Mouse (Mus musculus): ENCODE measurements around the gene Arl8b. TPM values are rescaled to one million over a fixed set of nuclear protein-coding genes. Genes with fewer than 3 reads are reported as not detected.

The Arl8b gene
- polyA plus RNA-seq, 1 experiment from 2014 or later: 84.3 TPM

GRCm38 (mm10) chr6:108805871-108806270 is 23.0 kb downstream of the Arl8b start:
- H3K4me2 ChIP-seq: no peak overlapping the region
- ATAC-seq (ENCODE audit: low FRiP score) (no peak), DNase-seq (ENCODE audit: low spot score, missing footprints) (no peak)
- H3K9ac ChIP-seq (ENCODE audit: low read length): no peak overlapping the region
- no peaks in the 10 kb centered on the region for H3K4me1 ChIP-seq (ENCODE audit: control insufficient read depth, insufficient read depth, low read length)
- H3K27me3 ChIP-seq (ENCODE audit: control insufficient read depth, insufficient read depth, low read length): no peaks in the 10 kb centered on the region
- no peaks in the 10 kb centered on the region for H3K36me3 ChIP-seq (ENCODE audit: control insufficient read depth, insufficient read depth, low read length)
- WGBS: 92% methylated on average over 7 of the region's 7 CpGs
- no peak overlapping the region for H3K27ac ChIP-seq (ENCODE audit: low read depth, low read length)
- no peak overlapping the region for H3K4me3 ChIP-seq (ENCODE audit: low read depth, low read length)
- no peaks in the 10 kb centered on the region for H3K9me3 ChIP-seq (ENCODE audit: control insufficient read depth, low read length)

DNA sequence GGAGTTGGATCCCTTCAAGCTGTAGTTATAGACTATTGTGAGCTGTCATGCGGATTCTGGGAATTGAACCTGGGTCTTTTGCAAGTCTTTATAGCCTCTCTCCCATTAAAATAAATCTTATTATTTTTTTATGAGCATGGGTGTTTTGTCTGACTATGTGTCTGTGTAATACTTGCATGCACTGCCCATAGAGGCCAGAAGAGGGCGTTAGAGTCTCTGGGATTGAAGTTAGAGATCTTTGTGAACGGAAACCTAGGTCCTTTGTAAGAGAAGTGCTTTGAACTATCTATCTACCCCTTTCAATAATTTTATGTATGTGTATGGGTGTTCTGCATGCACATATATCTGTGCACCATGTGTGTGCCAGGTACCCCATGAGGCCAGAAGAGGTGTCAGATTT is 24.5 kb downstream of the Arl8b start:
- 72% methylated on average over 3 of the region's 3 CpGs for WGBS
- H3K27ac ChIP-seq (ENCODE audit: low read depth, low read length): no peak overlapping the region
- H3K9me3 ChIP-seq (ENCODE audit: control insufficient read depth, low read length): no peaks in the 10 kb centered on the region
- no peak overlapping the region for H3K9ac ChIP-seq (ENCODE audit: low read length)
- no peak overlapping the region for H3K4me3 ChIP-seq (ENCODE audit: low read depth, low read length)
- no peak overlapping the region for H3K4me2 ChIP-seq
- DNase-seq (ENCODE audit: low spot score, missing footprints) (no peak), ATAC-seq (ENCODE audit: low FRiP score) (no peak)
- no peaks in the 10 kb centered on the region for H3K36me3 ChIP-seq (ENCODE audit: control insufficient read depth, insufficient read depth, low read length)
- no peaks in the 10 kb centered on the region for H3K4me1 ChIP-seq (ENCODE audit: control insufficient read depth, insufficient read depth, low read length)
- H3K27me3 ChIP-seq (ENCODE audit: control insufficient read depth, insufficient read depth, low read length): no peaks in the 10 kb centered on the region

DNA sequence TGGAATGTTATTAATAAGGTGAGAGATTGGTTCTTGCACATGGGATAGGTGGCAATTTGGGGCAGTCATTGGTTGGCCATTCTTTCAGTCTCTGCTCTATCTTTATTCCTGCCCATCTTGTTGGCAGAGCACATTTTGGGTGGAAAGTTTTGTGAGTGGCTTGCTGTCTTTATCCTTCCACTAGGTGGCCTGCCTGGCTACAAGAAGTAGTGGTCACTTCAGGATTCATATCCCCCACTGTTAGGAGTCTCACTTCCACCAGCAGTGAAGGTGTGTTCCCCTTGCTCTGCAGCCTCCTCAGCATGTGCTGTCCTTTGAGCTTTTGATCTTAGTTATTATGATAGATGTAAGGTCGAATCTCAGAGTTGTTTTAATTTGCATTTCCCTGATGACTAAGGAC is 25.9 kb downstream of the Arl8b start:
- ATAC-seq (ENCODE audit: low FRiP score) (no peak), DNase-seq (ENCODE audit: low spot score, missing footprints) (no peak)
- no peak overlapping the region for H3K4me3 ChIP-seq (ENCODE audit: low read depth, low read length)
- no peak overlapping the region for H3K4me2 ChIP-seq
- no peak overlapping the region for H3K27ac ChIP-seq (ENCODE audit: low read depth, low read length)
- no peaks in the 10 kb centered on the region for H3K9me3 ChIP-seq (ENCODE audit: control insufficient read depth, low read length)
- 86% methylated on average over 1 of the region's 1 CpGs for WGBS
- no peaks in the 10 kb centered on the region for H3K27me3 ChIP-seq (ENCODE audit: control insufficient read depth, insufficient read depth, low read length)
- H3K36me3 ChIP-seq (ENCODE audit: control insufficient read depth, insufficient read depth, low read length): no peaks in the 10 kb centered on the region
- no peaks in the 10 kb centered on the region for H3K4me1 ChIP-seq (ENCODE audit: control insufficient read depth, insufficient read depth, low read length)
- H3K9ac ChIP-seq (ENCODE audit: low read length): no peak overlapping the region

DNA sequence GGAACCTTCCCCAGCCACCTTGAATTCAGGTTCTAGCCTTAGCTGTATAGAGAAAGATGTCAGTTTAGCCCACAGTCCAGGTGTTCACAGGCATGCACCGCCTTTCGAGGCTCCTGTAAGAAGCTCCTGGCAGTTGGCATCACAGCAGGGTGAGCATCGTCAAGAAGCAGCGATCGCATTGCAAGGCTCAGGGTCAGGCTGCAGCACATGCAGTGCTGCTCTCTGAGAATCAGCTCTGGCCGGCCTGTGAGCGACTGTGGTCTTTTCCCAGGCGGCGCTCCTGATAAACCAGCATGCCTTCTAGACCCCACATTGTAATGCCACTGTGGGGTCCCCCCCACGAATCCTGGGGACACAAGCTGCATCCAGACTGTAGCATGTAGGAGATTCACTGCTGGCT is 27.3 kb downstream of the Arl8b start:
- no peak overlapping the region for H3K4me3 ChIP-seq (ENCODE audit: low read depth, low read length)
- no peak overlapping the region for H3K9ac ChIP-seq (ENCODE audit: low read length)
- DNase-seq (ENCODE audit: low spot score, missing footprints): no peak
- no peaks in the 10 kb centered on the region for H3K36me3 ChIP-seq (ENCODE audit: control insufficient read depth, insufficient read depth, low read length)
- no peaks in the 10 kb centered on the region for H3K27me3 ChIP-seq (ENCODE audit: control insufficient read depth, insufficient read depth, low read length)
- no peaks in the 10 kb centered on the region for H3K4me1 ChIP-seq (ENCODE audit: control insufficient read depth, insufficient read depth, low read length)
- 68% methylated on average over 10 of the region's 10 CpGs for WGBS
- no peaks in the 10 kb centered on the region for H3K9me3 ChIP-seq (ENCODE audit: control insufficient read depth, low read length)
- ATAC-seq (ENCODE audit: low FRiP score): no peak
- no peak overlapping the region for H3K4me2 ChIP-seq
- no peak overlapping the region for H3K27ac ChIP-seq (ENCODE audit: low read depth, low read length)

GRCm38 (mm10) chr6:108812134-108812533 is 29.2 kb downstream of the Arl8b start:
- WGBS: 95% methylated on average over 2 of the region's 2 CpGs
- no peaks in the 10 kb centered on the region for H3K27me3 ChIP-seq (ENCODE audit: control insufficient read depth, insufficient read depth, low read length)
- no peaks in the 10 kb centered on the region for H3K4me1 ChIP-seq (ENCODE audit: control insufficient read depth, insufficient read depth, low read length)
- H3K9me3 ChIP-seq (ENCODE audit: control insufficient read depth, low read length): no peaks in the 10 kb centered on the region
- no peak overlapping the region for H3K4me3 ChIP-seq (ENCODE audit: low read depth, low read length)
- H3K27ac ChIP-seq (ENCODE audit: low read depth, low read length): no peak overlapping the region
- no peak overlapping the region for H3K4me2 ChIP-seq
- no peaks in the 10 kb centered on the region for H3K36me3 ChIP-seq (ENCODE audit: control insufficient read depth, insufficient read depth, low read length)
- H3K9ac ChIP-seq (ENCODE audit: low read length): no peak overlapping the region
- DNase-seq (ENCODE audit: low spot score, missing footprints) (no peak), ATAC-seq (ENCODE audit: low FRiP score) (no peak)

DNA sequence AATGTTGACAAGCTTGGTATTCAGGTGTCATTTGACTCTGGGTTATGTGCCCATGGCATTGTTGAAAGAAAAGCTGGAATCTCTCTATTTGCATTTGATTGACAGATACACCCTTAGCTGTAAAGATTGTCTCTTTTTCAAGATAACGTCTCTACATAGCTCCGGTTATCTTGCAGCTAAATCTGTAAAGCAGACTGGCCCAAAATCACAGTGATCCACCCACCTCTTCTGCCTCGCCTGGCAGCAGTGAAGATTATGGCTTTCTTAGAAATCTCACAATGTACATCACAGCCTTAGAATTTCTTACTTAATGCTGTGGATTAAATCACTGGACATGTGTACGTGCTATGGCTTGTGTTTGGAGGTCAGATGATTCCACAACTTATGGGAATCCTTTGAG is 34.6 kb downstream of the Arl8b start:
- Histone ChIP-seq H3K4me3 (ENCODE audit: low read depth, low read length) (no peak overlapping the region), H3K36me3 (ENCODE audit: control insufficient read depth, insufficient read depth, low read length) (no peaks in the 10 kb centered on the region), H3K9ac (ENCODE audit: low read length) (no peak overlapping the region), H3K9me3 (ENCODE audit: control insufficient read depth, low read length) (no peaks in the 10 kb centered on the region), H3K4me1 (ENCODE audit: control insufficient read depth, insufficient read depth, low read length) (no peaks in the 10 kb centered on the region), H3K27me3 (ENCODE audit: control insufficient read depth, insufficient read depth, low read length) (no peaks in the 10 kb centered on the region), H3K27ac (ENCODE audit: low read depth, low read length) (no peak overlapping the region), H3K4me2 (no peak overlapping the region)
- no peak for DNase-seq (ENCODE audit: low spot score, missing footprints)
- no peak for ATAC-seq (ENCODE audit: low FRiP score)
- 72% methylated on average over 4 of the region's 4 CpGs for WGBS

DNA sequence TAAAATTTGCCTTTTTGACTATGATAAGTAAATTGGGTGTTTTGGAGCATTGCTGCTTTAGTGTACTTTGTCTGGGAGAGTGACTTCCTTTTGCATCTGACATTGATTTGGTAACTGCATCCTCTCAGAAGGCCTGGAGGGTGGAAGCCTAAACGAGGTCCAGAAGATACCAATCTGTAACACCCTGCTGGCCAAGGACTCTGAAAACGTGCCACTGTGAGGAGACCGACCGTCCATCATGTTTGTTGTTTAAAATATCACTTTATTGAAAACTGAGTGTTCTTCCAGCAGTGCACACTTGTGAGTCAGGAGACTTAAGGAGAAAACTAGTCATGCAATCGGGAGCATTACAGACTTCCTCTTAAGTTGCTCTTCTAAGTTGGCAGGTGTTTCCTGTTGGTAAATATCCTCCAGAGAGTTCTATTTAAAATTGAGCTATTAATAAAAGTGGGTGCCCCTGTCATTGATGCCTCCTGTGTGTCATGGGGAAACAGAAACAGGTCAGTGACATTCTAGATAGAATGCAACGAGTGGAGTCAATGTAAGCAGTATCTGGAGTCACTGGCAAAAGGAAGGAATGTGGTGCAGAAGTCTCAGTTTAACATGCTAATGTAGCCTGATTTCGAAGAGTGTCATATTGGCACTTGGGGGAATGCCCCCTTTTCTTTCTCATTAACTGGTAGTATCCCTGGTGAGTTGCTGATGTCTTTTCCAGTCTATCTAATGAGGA is 42.1 kb downstream of the Arl8b start:
- DNase-seq (ENCODE audit: low spot score, missing footprints): no peak
- H3K27me3 ChIP-seq (ENCODE audit: control insufficient read depth, insufficient read depth, low read length): no peaks in the 10 kb centered on the region
- H3K4me2 ChIP-seq: no peak overlapping the region
- ATAC-seq (ENCODE audit: low FRiP score): no peak
- 84% methylated on average over 7 of the region's 7 CpGs for WGBS
- H3K9ac ChIP-seq (ENCODE audit: low read length): no peak overlapping the region
- H3K27ac ChIP-seq (ENCODE audit: low read depth, low read length): no peak overlapping the region
- peaks cover 2% of the 10 kb centered on the region; the same call in 1 of the 2 replicates for H3K36me3 ChIP-seq (ENCODE audit: control insufficient read depth, insufficient read depth, low read length)
- no peaks in the 10 kb centered on the region for H3K9me3 ChIP-seq (ENCODE audit: control insufficient read depth, low read length)
- no peak overlapping the region for H3K4me3 ChIP-seq (ENCODE audit: low read depth, low read length)
- peaks cover 11% of the 10 kb centered on the region for H3K4me1 ChIP-seq (ENCODE audit: control insufficient read depth, insufficient read depth, low read length)

- DNase-seq (ENCODE audit: low spot score, missing footprints): no peak
- Histone ChIP-seq H3K27me3 (ENCODE audit: control insufficient read depth, insufficient read depth, low read length) (no peaks in the 10 kb centered on the region), H3K4me3 (ENCODE audit: low read depth, low read length) (no peak overlapping the region), H3K9ac (ENCODE audit: low read length) (no peak overlapping the region), H3K4me1 (ENCODE audit: control insufficient read depth, insufficient read depth, low read length) (peaks cover 12% of the 10 kb centered on the region), H3K27ac (ENCODE audit: low read depth, low read length) (no peak overlapping the region), H3K9me3 (ENCODE audit: control insufficient read depth, low read length) (no peaks in the 10 kb centered on the region), H3K4me2 (no peak overlapping the region), H3K36me3 (ENCODE audit: control insufficient read depth, insufficient read depth, low read length) (peaks cover 2% of the 10 kb centered on the region; the same call in 1 of the 2 replicates)
- 78% methylated on average over 3 of the region's 3 CpGs for WGBS
- ATAC-seq (ENCODE audit: low FRiP score): no peak
Measured at GRCm38 (mm10) chr6:108826070-108826469, 43.2 kb downstream of the Arl8b start.

GRCm38 (mm10) chr6:108827336-108827920 is 44.5 kb downstream of the Arl8b start:
- H3K27me3 ChIP-seq (ENCODE audit: control insufficient read depth, insufficient read depth, low read length): no peaks in the 10 kb centered on the region
- ATAC-seq (ENCODE audit: low FRiP score) (no peak), DNase-seq (ENCODE audit: low spot score, missing footprints) (no peak)
- H3K4me3 ChIP-seq (ENCODE audit: low read depth, low read length): peak overlapping the region; percentile 86
- peak overlapping the region; percentile 24; the same call in 1 of the 2 replicates for H3K9ac ChIP-seq (ENCODE audit: low read length)
- peak overlapping the region; percentile 91 for H3K4me2 ChIP-seq
- H3K27ac ChIP-seq (ENCODE audit: low read depth, low read length): no peak overlapping the region
- H3K36me3 ChIP-seq (ENCODE audit: control insufficient read depth, insufficient read depth, low read length): peaks cover 2% of the 10 kb centered on the region; the same call in 1 of the 2 replicates
- WGBS: 24% methylated on average over 5 of the region's 5 CpGs
- peaks cover 15% of the 10 kb centered on the region for H3K4me1 ChIP-seq (ENCODE audit: control insufficient read depth, insufficient read depth, low read length)
- H3K9me3 ChIP-seq (ENCODE audit: control insufficient read depth, low read length): no peaks in the 10 kb centered on the region

All from midbrain, embryonic 11.5 days (tissue).